Mouse (Mus musculus): ENCODE measurements around the gene Trim34b. TPM values are rescaled to one million over a fixed set of nuclear protein-coding genes. Genes with fewer than 3 reads are reported as not detected.
"Not testable (repeated sequence)": the region's sequence is repeated elsewhere in the genome, so short reads cannot be mapped to it uniquely, and the experiment has no call there.

The Trim34b gene
- not detected for total RNA-seq (2022)

DNA sequence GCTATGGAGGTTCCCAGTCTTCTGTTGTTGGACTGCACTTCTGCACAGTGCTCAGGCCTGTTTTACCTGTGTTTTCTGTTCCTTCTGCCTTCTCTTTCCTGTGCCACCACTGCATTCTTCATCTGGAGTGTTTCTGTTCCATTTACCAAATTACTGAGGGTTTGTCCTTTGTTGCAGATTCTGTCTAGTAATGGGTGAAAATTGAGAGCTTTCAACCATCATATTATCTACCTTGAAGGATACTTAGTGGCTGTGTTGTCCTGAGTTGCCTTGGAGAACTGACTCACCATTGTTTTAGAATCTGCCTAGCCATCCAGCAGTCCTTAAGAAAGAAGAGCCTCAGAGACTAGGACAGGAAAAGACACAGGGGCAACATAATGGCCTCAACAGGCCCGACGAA lies at the start of gene Trim34b:
Gene Trim34b, plus strand, starts transcription at position 301 of the 400 bp plus-strand sequence.
- DNase-seq (ENCODE audit: low spot score in 2 of 2), result not testable (repeated sequence)

GRCm38 (mm10) chr7:104287576-104288443 lies 41.5 kb upstream of the Trim34b start, which contains the start of gene Trim5:
Gene Trim5, minus strand, starts transcription at chr7:104288094.
- not testable (repeated sequence) for DNase-seq (ENCODE audit: low spot score in 2 of 2)

GRCm38 (mm10) chr7:104290641-104291040 lies 38.6 kb upstream of the Trim34b start:
- no peak for DNase-seq (ENCODE audit: low spot score in 2 of 2)

DNA sequence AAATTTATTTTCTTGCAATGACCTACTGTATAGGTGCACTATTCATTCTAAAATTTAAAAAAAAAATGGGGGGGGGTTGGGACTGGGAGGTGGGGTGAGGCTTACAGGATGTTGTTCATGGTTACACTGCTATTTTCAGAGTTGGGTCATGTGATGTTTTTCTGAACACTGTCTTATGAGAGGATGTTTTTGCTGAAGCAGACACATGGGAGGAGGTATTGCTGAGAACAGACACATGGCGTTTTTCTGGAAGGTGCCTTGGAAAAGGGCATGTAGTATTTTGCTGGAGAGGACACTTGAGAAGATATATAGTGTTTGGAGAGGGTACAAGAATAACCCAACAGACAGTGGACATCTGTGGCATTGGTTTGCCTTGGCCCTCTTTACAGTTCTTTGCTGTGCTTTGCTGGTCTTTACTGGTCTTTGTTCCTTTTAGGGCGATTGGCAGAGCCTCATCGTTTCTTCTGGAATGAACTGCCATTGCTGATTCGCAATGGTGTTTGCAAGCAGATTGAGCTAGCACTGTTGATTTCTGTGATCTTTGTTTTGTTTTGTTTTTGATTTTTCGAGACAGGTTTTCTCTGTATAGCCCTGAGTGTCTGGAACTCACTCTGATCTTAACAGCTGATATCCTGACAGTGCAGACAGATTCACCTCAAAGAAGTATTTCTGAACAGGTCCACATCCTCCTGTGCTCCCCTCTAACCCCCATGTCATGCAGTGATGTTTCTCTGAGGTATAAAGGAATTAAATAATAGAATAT lies 37.5 kb upstream of the Trim34b start:
- no peak for DNase-seq (ENCODE audit: low spot score in 2 of 2)

GRCm38 (mm10) chr7:104314796-104315353 lies 14.4 kb upstream of the Trim34b start:
- DNase-seq (ENCODE audit: low spot score in 2 of 2), result no peak

GRCm38 (mm10) chr7:104315369-104316080 lies 13.7 kb upstream of the Trim34b start, which contains the start of gene Trim12a:
Gene Trim12a, minus strand, starts transcription at chr7:104315466.
- not testable (repeated sequence) for DNase-seq (ENCODE audit: low spot score in 2 of 2)

DNA sequence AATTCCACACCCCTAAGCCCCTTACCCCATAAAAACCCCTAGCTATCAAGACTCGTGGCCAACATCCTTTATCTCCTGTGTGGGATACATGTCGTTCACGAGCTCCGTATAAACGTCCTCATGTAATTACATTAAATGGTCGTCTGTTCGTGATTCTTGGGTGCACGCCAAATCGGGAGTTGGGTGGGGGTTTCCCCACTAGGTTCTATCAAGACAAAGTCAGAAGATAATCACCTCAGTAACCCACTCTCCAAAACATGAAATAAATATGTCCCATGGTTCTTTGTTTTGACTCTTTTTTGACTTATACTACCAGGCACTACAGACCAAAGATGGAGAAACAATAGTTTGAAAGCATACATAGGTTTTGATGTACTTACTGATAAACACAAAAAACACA lies 7.2 kb upstream of the Trim34b start:
- DNase-seq (ENCODE audit: low spot score in 2 of 2), result no peak

DNA sequence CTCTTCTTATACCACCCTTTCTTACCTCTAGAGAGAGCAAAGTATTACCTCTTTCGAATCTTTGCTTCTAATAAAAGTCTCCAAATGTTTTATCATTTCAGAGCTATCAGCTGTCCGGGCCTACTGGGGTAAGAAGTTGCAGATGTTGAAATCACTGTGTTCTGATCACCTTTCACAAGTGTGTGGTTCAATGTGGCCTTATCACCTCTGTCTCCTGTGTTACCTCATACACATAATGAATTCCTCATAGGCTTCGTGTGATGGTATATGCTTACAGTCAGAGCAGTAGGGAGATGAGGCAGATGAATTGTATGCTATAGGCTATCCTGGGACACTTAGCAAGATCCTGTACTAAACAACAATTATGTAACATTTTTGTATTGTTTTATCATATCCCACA lies 6.3 kb downstream of the Trim34b start:
- DNase-seq (ENCODE audit: low spot score in 2 of 2), result not testable (repeated sequence)

DNA sequence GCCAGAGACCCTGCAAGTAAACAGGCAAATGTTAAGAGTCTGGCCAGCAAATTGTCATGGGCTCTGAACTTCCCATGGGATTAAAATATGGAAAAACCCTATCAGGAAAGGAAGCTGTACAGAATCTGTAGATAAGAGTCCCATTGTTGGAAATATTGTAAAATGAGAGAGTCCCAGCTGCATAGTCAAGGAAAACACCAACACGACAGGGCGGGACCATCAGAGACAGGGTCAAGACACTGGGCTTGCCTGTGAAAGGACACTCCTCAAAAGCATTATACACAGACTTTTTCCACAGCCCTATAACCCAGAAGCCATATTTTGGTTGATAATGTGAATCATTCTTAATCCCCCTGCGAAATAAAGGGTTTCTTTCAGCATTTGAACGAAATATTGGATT lies 11.5 kb downstream of the Trim34b start:
- not testable (repeated sequence) for DNase-seq (ENCODE audit: low spot score in 2 of 2)

DNA sequence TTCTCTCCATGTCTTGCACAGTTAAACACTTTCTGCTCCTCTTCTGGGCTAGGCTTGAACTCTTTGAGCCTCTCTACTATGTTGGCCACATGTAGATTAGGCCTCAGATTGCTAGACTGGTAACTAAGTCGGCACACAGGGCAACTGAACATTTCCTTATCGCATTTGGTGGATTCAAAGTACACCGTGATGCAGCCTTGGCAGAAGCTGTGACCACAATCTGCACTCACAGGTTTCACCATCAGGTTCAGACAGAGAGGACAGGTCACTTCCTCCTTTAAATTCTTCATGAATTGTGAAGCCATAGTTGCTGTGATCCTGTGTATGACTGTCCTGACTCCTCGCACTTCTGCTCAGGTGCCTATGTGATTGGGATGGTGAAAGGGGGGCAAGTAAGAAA lies 18.8 kb downstream of the Trim34b start:
- DNase-seq (ENCODE audit: low spot score in 2 of 2), result not testable (repeated sequence)

- DNase-seq (ENCODE audit: low spot score in 2 of 2), result peak; percentile 53 to 62
These were observed 23.7 kb downstream of the Trim34b start, which contains the start of gene Trim12c for GRCm38 (mm10) chr7:104352717-104353599. Gene Trim12c, minus strand, starts transcription at chr7:104353362.

- DNase-seq (ENCODE audit: low spot score in 2 of 2), result no peak
These were observed 24.3 kb downstream of the Trim34b start for GRCm38 (mm10) chr7:104353600-104353967.

- DNase-seq (ENCODE audit: low spot score in 2 of 2), result no peak
These were observed 37.1 kb downstream of the Trim34b start for GRCm38 (mm10) chr7:104366339-104366738.

GRCm38 (mm10) chr7:104369736-104370414 lies 40.6 kb downstream of the Trim34b start, which contains the start of gene Trim30b:
Gene Trim30b, minus strand, starts transcription at chr7:104369884.
- no peak for DNase-seq (ENCODE audit: low spot score in 2 of 2)

Other genes starting within 250 kb of the Trim34b start
- gene Olfr645, start 244.0 kb upstream of the Trim34b start, total RNA-seq (2022), result not detected
- not detected for gene Olfr646, start 224.6 kb upstream of the Trim34b start, total RNA-seq (2022)
- gene Ubqln5, start 199.6 kb upstream of the Trim34b start, total RNA-seq (2022), result not detected
- not detected for gene Olfr643, start 192.1 kb upstream of the Trim34b start, total RNA-seq (2022)
- not detected for gene Ubqln3, start 186.2 kb upstream of the Trim34b start, total RNA-seq (2022)
- not detected for gene Ubqlnl, start 178.9 kb upstream of the Trim34b start, total RNA-seq (2022)
- gene Olfm5, start 164.6 kb upstream of the Trim34b start, total RNA-seq (2022), result not detected
- not detected for gene Olfr648, start 146.1 kb upstream of the Trim34b start, total RNA-seq (2022)
- not detected for gene Olfr649, start 133.5 kb upstream of the Trim34b start, total RNA-seq (2022)
- under 1 TPM; 0.19 to 0.99 (median 0.20) TPM for gene Trim6, start 110.7 kb upstream of the Trim34b start, total RNA-seq (2022)
- gene Trim34a, start 85.0 kb upstream of the Trim34b start, total RNA-seq (2022), result 1 to 10 TPM in 1 of 4 experiments, under 1 TPM in 3; 0.87 to 1.6 (median 0.95) TPM
- under 1 TPM; 0.56 to 0.70 (median 0.66) TPM for gene Trim5, start 41.4 kb upstream of the Trim34b start, total RNA-seq (2022)
- gene Trim12a, start 14.0 kb upstream of the Trim34b start, total RNA-seq (2022), result 1 to 10 TPM; 2.1 to 2.6 (median 2.3) TPM
- 1 to 10 TPM; 2.3 to 3.1 (median 2.6) TPM for gene Trim12c, start 23.9 kb downstream of the Trim34b start, total RNA-seq (2022)
- not detected for gene Trim30b, start 40.4 kb downstream of the Trim34b start, total RNA-seq (2022)
- gene Trim30c, start 71.4 kb downstream of the Trim34b start, total RNA-seq (2022), result not detected
- under 1 TPM; 0.53 to 0.96 (median 0.82) TPM for gene Trim30a, start 135.7 kb downstream of the Trim34b start, total RNA-seq (2022)
- under 1 TPM; 0.24 to 0.43 (median 0.39) TPM for gene Trim30d, start 178.4 kb downstream of the Trim34b start, total RNA-seq (2022)
- gene Olfr651, start 220.7 kb downstream of the Trim34b start, total RNA-seq (2022), result not detected
- gene Olfr652, start 231.4 kb downstream of the Trim34b start, total RNA-seq (2022), result not detected
- not detected for gene Olfr653, start 247.8 kb downstream of the Trim34b start, total RNA-seq (2022)